Mouse (Mus musculus): ENCODE data around the gene Sirt2. TPM values are rescaled to one million over a fixed set of nuclear protein-coding genes. Genes with fewer than 3 reads are reported as not detected.

The Sirt2 gene
- total and polyA plus RNA-seq, 2 experiments from 2014 or later = 44.7 to 60.6 TPM

GRCm38 (mm10) chr7:28733211-28733610 lies 33.3 kb upstream of the Sirt2 start:
- Histone ChIP-seq H3K4me3 (ENCODE audit: low read depth, low read length) (peak overlapping the region; percentile 42; the same call in 1 of the 2 replicates), H3K27me3 (ENCODE audit: control insufficient read depth, insufficient read depth, low read length) (no peaks in the 10 kb centered on the region), H3K9me3 (replicated peaks; ENCODE audit: control insufficient read depth, low read length) (peaks cover 12% of the 10 kb centered on the region), H3K4me2 (ENCODE audit: low read depth, low read length) (peak overlapping the region; percentile 62), H3K36me3 (replicated peaks; ENCODE audit: control insufficient read depth, insufficient read depth, low read length) (peaks cover 15% of the 10 kb centered on the region), H3K9ac (replicated peaks; ENCODE audit: low read depth, low read length) (no peak overlapping the region), H3K27ac (ENCODE audit: low read depth) (no peak overlapping the region), H3K4me1 (ENCODE audit: control insufficient read depth, insufficient read depth) (peaks cover 9% of the 10 kb centered on the region)
- DNase-seq (ENCODE audit: low spot score) (no peak), ATAC-seq (ENCODE audit: insufficient read depth, low read depth) (0 out of 2 replicates have a peak, but pooled peaks have one; percentile 2)
- 26% methylated on average over 11 of the region's 11 CpGs for WGBS
- TF ChIP-seq CTCF (IDR thresholded peaks at IDR 0.05; ENCODE audit: low read depth) = no peak

GRCm38 (mm10) chr7:28735701-28736100 lies 30.8 kb upstream of the Sirt2 start:
- no peak for TF ChIP-seq EP300 (IDR thresholded peaks at IDR 0.05; ENCODE audit: low read depth)
- no peak for TF ChIP-seq CTCF (IDR thresholded peaks at IDR 0.05; ENCODE audit: low read depth)
- ATAC-seq (ENCODE audit: insufficient read depth, low read depth) (no peak), DNase-seq (ENCODE audit: low spot score) (no peak)
- Histone ChIP-seq H3K27ac (ENCODE audit: low read depth) (no peak overlapping the region), H3K9me3 (replicated peaks; ENCODE audit: control insufficient read depth, low read length) (peaks cover 12% of the 10 kb centered on the region), H3K27me3 (ENCODE audit: control insufficient read depth, insufficient read depth, low read length) (no peaks in the 10 kb centered on the region), H3K9ac (replicated peaks; ENCODE audit: low read depth, low read length) (no peak overlapping the region), H3K4me3 (ENCODE audit: low read depth, low read length) (no peak overlapping the region), H3K36me3 (replicated peaks; ENCODE audit: control insufficient read depth, insufficient read depth, low read length) (peaks cover 19% of the 10 kb centered on the region), H3K4me1 (ENCODE audit: control insufficient read depth, insufficient read depth) (peaks cover 10% of the 10 kb centered on the region), H3K4me2 (ENCODE audit: low read depth, low read length) (no peak overlapping the region)
- WGBS = 81% methylated on average over 6 of the region's 6 CpGs

- no peak overlapping the region for H3K9ac ChIP-seq (replicated peaks; ENCODE audit: low read depth, low read length)
- H3K4me1 ChIP-seq (ENCODE audit: control insufficient read depth, insufficient read depth) = peaks cover 13% of the 10 kb centered on the region
- TF ChIP-seq EP300 (IDR thresholded peaks at IDR 0.05; ENCODE audit: low read depth) (no peak), CTCF (IDR thresholded peaks at IDR 0.05; ENCODE audit: low read depth) (no peak)
- ATAC-seq (ENCODE audit: insufficient read depth, low read depth) (no peak), DNase-seq (ENCODE audit: low spot score) (no peak)
- H3K36me3 ChIP-seq (replicated peaks; ENCODE audit: control insufficient read depth, insufficient read depth, low read length) = peaks cover 19% of the 10 kb centered on the region
- no peak overlapping the region for H3K4me2 ChIP-seq (ENCODE audit: low read depth, low read length)
- no peaks in the 10 kb centered on the region for H3K27me3 ChIP-seq (ENCODE audit: control insufficient read depth, insufficient read depth, low read length)
- no peaks in the 10 kb centered on the region for H3K9me3 ChIP-seq (replicated peaks; ENCODE audit: control insufficient read depth, low read length)
- H3K4me3 ChIP-seq (ENCODE audit: low read depth, low read length) = no peak overlapping the region
- H3K27ac ChIP-seq (ENCODE audit: low read depth) = no peak overlapping the region
- 96% methylated on average over 21 of the region's 21 CpGs for WGBS
These were observed 26.7 kb upstream of the Sirt2 start for GRCm38 (mm10) chr7:28739829-28740228.

- no peak for DNase-seq (ENCODE audit: low spot score)
- TF ChIP-seq EP300 (IDR thresholded peaks at IDR 0.05; ENCODE audit: low read depth) (no peak), CTCF (IDR thresholded peaks at IDR 0.05; ENCODE audit: low read depth) (no peak)
- peak overlapping the region; percentile 94 for H3K27ac ChIP-seq (ENCODE audit: low read depth)
- peak overlapping the region; percentile 93 for H3K4me3 ChIP-seq (ENCODE audit: low read depth, low read length)
- peaks cover 13% of the 10 kb centered on the region for H3K4me1 ChIP-seq (ENCODE audit: control insufficient read depth, insufficient read depth)
- peak overlapping the region; percentile 96 for H3K4me2 ChIP-seq (ENCODE audit: low read depth, low read length)
- WGBS = 26% methylated on average over 9 of the region's 9 CpGs
- no peaks in the 10 kb centered on the region for H3K27me3 ChIP-seq (ENCODE audit: control insufficient read depth, insufficient read depth, low read length)
- no peaks in the 10 kb centered on the region for H3K9me3 ChIP-seq (replicated peaks; ENCODE audit: control insufficient read depth, low read length)
- peaks cover 28% of the 10 kb centered on the region for H3K36me3 ChIP-seq (replicated peaks; ENCODE audit: control insufficient read depth, insufficient read depth, low read length)
- H3K9ac ChIP-seq (replicated peaks; ENCODE audit: low read depth, low read length) = peak overlapping the region; percentile 80
- ATAC-seq (ENCODE audit: insufficient read depth, low read depth) = no peak
These were observed 25.6 kb upstream of the Sirt2 start for GRCm38 (mm10) chr7:28740949-28741348.

- no peaks in the 10 kb centered on the region for H3K9me3 ChIP-seq (replicated peaks; ENCODE audit: control insufficient read depth, low read length)
- TF ChIP-seq EP300 (IDR thresholded peaks at IDR 0.05; ENCODE audit: low read depth) (no peak), CTCF (IDR thresholded peaks at IDR 0.05; ENCODE audit: low read depth) (no peak)
- DNase-seq (ENCODE audit: low spot score) (no peak), ATAC-seq (ENCODE audit: insufficient read depth, low read depth) (0 out of 2 replicates have a peak, but pooled peaks have one; percentile 8)
- H3K4me2 ChIP-seq (ENCODE audit: low read depth, low read length) = peak overlapping the region; percentile 96
- peak overlapping the region; percentile 94 for H3K27ac ChIP-seq (ENCODE audit: low read depth)
- peak overlapping the region; percentile 93 for H3K4me3 ChIP-seq (ENCODE audit: low read depth, low read length)
- H3K9ac ChIP-seq (replicated peaks; ENCODE audit: low read depth, low read length) = peak overlapping the region; percentile 80
- no peaks in the 10 kb centered on the region for H3K27me3 ChIP-seq (ENCODE audit: control insufficient read depth, insufficient read depth, low read length)
- H3K36me3 ChIP-seq (replicated peaks; ENCODE audit: control insufficient read depth, insufficient read depth, low read length) = peaks cover 29% of the 10 kb centered on the region
- peaks cover 13% of the 10 kb centered on the region for H3K4me1 ChIP-seq (ENCODE audit: control insufficient read depth, insufficient read depth)
- 1% methylated on average over 13 of the region's 13 CpGs for WGBS
These were observed 25.2 kb upstream of the Sirt2 start for GRCm38 (mm10) chr7:28741368-28741708.

All from heart, postnatal 0 days (tissue).